Mouse (Mus musculus): ENCODE measurements at regions not wholly inside any gene's neighbourhood (a gene's known extent, or its start where the extent isn't known, plus 50 kb on each side); places are given as distances from the start of the nearest gene placed in this dataset.

GRCm38 (mm10) chr1:155474973-155475372 lies 57.8 kb upstream of the Xpr1 start:
- no peak for TF ChIP-seq EP300 (IDR thresholded peaks at IDR 0.05; ENCODE audit: low read depth)
- no peak for TF ChIP-seq CTCF (IDR thresholded peaks at IDR 0.05; ENCODE audit: low read depth)

All from liver, embryonic 14.5 days (tissue).